Mouse (Mus musculus) left cerebral cortex, adult 11 months (tissue): ENCODE measurements around the gene Plac9a.
"Not testable (repeated sequence)": the region's sequence is repeated elsewhere in the genome, so short reads cannot be mapped to it uniquely, and the experiment has no call there.

Source experiments
- DNase-seq: peaks from one replicate; pipeline ENCODE4 v3.0.0; 2022; ENCODE audit warnings: low spot score

Gene Plac9a

DNA sequence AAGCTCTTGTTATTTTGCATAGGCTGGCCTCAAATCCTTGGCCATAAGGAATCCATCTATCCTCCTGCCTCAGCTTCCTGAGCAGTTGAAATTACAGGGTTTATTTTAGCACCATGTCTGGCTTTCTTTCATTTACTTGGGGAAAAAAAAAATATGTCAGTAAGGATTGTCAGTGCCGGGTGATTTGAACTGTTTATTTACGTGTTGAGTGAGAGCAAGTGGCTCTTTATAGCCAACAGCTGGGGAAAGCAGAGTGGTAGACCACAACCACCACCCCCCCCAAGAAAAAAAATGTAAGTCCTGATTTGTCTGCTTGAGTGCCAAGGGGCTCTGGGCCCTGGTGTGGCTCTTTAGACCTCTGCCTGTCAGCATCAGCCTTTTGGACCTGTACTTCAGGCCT is 39.2 kb downstream of the Plac9a start:
- no peak for DNase-seq

- no peak for DNase-seq
Observed at GRCm38 (mm10) chr14:25861771-25862530, 40.9 kb downstream of the Plac9a start.

DNA sequence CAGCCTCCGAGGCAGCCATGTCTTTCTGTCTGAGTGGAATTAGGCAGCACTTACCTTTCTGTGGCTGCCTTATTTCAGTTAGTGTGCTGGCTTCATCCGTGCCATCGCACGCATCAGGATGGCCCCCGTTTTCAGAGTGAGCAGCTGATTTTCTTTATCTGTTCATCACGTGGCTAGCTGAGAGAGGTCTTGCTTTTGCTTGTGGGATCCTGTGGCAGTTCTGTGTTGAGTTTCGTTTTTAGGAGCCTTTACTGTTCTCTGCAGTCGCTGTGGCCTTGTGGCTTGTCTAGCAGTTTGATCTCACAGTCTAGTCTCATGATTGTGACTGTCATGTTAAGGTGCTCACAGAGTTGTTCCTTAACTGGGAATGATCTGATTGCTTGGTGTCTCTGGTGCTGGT is 45.0 kb downstream of the Plac9a start:
- no peak for DNase-seq

DNA sequence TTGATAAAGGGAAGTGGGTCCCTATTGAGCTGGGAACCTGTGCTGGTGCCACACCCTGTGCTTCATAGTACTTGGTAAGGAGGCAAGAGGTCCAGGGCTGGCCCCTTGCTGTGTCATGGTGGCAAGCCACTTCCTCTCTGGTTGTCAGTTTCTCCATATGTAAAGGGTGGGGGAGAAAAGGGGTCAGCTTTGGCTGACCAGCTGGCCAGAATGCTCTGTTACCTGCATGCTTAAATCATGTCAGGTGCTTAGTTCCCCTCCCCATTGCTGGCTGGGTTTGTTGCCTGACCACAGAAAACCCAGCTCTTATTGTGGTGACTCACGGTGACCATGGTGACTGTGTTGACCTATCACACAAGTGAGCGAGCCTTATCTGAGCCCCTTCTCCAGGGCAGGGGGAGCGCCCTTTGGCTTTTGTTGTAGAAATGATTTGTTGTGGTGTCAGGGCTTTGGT is 45.7 kb downstream of the Plac9a start:
- no peak for DNase-seq

DNA sequence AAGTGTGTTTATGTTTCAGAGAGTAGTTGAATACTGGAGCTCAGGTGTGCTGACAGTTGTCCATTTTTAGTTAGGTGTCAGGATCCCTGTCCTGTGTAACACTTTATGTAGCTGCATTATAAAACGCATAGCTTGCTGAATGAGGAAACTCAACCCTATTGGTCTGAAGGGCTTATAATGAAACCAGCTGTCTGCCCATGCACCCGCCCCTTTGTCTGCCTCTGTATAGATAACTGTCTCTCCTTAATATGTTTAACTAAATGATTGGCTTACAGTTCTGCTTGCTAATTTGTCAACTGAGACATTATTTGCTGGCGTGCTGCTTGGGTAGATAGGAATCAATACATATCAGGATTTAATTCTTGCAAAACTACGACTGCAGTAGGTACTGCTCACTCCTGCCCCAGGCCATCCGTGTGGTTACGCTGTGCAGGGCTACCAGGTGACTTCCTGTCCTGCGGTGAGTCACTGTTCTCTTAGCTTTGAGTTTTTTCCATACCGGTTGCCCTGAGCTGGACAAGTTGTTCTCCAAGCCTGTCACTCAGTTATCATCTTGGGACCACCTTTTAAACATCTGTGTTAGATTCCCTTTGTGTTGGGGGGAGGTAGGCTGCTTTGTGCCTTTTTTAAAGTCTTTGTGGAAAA is 47.5 kb downstream of the Plac9a start:
- no peak for DNase-seq

DNA sequence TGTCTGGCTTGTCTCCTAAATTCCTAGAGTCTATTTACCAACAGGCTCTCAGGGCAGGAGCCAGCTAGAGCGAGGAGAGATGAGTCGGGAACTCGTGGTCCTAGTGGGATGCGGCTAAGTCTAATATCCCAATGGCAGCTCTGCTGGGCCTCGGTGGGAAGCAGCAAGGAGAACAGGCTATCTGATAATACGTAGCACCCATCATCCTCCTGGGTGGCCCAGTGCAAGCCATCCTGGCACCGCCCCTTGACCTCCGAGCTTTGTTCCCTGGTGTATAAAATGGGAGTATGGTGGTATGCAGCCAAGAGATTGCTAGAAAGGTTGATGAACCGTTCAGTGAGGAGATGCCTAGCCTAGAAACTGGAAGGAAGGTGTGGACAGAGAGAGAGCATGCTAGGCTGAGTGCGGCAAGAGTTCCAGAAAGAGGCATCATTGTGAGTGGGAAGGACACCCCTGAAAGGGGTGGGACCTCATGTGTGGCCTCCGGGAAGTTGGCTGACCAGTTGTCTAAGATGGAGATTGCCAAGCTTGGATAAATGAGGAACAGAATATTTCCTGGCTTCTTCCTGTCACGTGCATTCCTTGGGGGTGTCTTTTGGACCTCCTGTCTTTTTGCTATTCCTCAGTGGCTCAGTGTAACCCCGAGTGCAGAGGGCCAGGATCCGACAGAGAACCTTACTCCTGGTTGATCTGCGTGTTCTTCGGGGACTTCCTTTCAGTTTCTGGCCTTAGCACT is 49.0 kb downstream of the Plac9a start:
- DNase-seq, result no peak

DNA sequence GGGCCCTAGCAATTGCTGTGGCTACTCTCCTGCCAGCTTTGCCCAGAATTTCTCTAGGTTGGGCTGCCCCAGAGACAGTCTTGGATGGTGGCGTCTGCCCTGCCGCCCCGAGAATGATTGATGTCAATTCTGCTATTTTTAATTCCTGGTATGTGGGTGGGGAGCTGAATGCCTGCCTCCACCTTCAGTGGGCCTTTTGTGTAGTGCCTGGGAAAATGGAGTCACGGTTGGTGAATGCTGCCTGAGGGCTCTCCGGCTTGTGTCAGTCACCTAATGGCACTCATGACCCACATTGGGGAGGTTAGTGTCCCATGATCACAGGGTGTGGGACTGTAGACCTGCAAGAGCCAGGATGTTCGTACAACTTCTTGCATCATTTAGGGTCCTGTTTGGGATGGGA is 49.6 kb downstream of the Plac9a start:
- DNase-seq, result no peak

- peak; percentile 41 for DNase-seq
Observed at GRCm38 (mm10) chr14:25852121-25852561, 50.8 kb downstream of the Plac9a start.

GRCm38 (mm10) chr14:25851189-25851588 is 51.7 kb downstream of the Plac9a start:
- no peak for DNase-seq

- DNase-seq, result no peak
Observed at GRCm38 (mm10) chr14:25850433-25850832, 52.5 kb downstream of the Plac9a start.

- not testable (repeated sequence) for DNase-seq
Observed at GRCm38 (mm10) chr14:25848708-25849107, 54.2 kb downstream of the Plac9a start.

DNA sequence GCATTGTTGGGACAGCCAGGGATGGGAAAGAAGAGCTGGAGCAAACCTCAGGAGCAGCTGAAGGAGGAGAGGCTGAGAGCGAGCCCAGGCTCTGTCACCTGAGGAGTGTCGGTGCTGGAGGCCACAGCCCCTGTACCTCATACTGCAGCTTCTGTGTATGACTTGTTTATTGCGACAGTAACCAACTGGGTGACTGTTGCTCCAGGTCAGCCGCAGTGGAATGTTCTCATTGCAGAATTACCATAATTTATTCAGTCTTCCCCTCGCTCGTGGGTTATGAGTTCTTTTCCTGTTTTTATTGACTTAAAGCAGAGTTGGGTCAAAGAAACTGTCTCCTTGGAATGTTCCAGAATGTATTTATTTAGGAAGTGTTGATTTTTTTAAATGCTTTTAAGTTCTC is 54.7 kb downstream of the Plac9a start:
- no peak for DNase-seq

DNA sequence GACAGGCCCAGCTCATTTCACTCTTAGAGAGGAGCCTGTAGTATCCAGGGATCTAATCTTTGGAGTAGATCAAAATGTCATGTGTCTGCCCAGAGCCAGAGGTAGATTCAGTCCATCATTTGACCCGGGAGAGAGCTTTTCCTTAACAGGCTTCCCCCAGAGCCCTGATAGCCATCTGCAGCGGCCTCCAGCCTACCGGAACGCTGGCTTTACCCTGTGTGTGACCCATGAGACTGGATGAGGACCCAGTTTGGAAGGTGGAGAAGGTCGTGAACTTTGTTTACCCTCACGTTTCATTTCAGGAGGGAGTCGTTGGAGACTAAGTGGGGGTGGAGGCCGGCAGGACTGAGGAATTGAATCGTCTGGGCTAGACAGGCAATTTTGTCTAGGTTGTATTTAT is 55.2 kb downstream of the Plac9a start:
- DNase-seq, result no peak

DNA sequence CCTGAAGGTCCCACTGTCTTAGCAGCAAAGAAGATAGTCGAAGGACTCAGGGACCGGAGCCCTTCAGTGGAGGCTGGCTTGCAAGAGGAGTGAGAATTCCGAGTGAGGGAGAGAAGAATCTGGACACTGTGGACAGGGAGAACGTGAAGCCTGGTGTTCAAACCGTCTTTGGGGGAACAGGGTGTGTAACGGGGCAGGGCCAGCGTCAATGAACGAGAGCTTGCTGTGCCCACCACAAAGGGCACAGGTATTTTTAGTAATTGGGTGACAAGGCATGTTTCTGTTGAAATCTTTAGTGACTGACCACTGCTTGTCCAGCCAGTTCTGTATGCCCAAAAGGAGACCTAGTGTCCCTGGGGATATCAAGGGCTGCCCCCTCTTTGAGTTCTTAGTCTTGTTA is 56.4 kb downstream of the Plac9a start:
- DNase-seq, result no peak

DNA sequence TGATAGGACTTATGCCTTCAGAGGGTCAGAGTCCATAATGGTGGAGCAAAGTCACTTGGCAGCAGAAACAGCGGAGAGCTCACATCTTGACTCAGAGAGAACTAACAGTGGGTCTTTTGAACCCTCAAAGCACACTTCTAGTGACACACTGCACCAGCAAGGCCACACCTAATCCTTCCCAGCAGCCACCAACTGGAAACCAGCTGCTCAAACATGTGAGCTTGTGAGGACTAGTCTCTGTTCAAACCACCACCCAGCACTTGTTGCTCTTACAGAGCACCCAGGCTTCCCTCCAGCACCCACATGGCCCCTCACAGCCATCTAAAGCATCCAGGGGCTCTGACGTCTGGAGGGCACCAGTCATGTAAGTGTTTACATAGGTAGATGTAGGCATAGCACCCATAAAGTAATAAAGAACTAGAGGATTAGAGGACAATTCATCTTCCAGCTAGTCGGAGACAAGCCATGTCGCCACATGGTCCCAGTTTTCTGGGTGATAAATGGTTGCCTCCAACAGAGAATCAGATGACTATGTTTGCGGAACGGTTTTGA is 57.0 kb downstream of the Plac9a start:
- no peak for DNase-seq

GRCm38 (mm10) chr14:25844372-25844771 is 58.5 kb downstream of the Plac9a start:
- DNase-seq, result no peak

DNA sequence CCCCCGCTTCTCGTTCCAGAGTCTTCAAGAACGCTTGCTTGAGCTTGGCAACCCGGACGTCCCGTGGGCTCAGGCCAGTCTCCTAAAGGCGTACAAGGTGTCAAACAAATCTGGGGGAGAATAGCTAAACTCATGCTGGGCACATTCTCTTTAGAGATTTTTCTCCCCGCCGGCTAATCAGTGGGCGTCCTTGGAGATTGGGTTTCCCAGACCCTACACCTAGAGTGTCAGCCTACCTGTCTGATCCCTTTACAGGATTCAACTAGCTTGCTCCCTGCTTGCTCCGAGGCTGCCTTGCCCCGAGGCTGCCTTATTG is 60.3 kb downstream of the Plac9a start:
- no peak for DNase-seq

DNA sequence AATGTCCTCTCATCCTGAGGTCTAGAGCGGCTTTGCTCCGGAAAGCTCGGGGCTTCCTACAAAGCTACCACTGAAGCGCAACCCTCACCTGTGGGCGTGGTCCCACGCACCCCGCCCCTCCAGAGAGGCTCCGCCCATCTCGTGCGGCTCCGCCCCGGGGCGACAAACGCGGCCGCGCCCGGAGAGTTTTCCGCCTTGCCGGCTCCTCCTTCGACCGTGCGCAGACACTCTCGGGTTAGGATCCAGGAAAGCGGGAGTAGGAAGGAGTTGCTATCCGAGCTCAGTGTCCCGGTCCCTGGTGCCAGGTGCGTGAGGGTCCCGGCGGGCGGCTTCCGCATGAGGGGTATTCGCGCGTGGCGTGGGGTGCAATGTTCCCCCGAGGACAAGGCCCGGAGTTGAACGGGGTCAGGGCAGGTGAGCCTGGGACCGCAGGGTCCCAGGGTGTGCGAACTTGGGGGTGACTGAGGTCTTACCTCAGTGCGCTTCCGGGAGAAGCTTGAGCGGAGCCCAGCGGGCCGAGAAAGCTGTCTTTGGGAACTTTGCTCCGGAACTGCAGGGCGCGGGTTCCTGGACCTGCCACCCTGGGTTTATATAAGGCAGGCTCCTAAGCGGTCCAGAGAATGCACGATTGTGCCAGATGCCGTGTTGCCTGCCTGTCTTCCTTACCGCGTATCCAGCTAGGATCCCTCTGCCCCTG is 60.8 kb downstream of the Plac9a start, which contains the start of gene Anxa11:
Anxa11 (plus strand) TSS at position 166 of the 697 bp plus-strand sequence.
- no peak for DNase-seq

DNA sequence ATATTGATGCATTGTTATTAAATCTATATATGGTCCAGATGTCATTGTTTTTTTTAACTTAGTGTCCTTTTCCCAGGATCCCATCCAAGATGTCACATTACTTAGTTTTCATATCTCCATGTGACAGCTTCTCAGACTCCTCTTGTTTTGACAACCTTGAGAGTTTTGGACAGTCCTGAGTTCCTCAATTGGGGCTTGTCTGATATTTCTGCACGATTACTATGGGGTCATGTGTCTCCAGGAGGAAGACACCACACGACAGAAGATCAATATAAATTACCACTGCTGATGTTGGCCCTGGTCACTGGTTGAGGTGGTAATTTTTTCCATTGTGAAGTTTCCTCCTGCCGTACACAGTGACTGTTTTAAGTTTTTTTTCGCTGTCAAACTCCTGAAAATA is 61.3 kb downstream of the Plac9a start:
- no peak for DNase-seq

DNA sequence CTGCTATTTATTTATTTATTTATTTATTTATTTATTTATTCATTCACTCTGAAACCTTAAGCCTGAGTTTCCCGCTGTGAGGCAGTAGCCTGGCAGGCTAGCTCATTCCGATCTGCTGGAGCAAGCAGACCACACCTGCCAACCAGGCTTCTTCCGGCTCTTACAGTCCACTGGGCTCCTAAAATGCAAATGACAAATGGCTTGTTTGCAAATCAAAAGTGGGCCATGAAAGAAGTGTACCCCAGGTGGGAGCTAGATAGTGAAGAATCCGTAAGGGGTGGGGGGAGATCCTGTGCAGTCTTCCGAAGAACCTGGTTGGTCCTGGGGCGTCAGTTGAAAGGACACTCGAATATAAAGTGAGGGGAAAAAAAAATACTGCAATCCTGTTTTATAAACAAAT is 61.9 kb downstream of the Plac9a start:
- no peak for DNase-seq

GRCm38 (mm10) chr14:25839791-25840190 is 63.1 kb downstream of the Plac9a start:
- no peak for DNase-seq

GRCm38 (mm10) chr14:25838411-25838810 is 64.5 kb downstream of the Plac9a start:
- no peak for DNase-seq
